Mouse (Mus musculus): Measurements from ENCODE around the gene Hacd4.
"Not testable (repeated sequence)": the region's sequence is repeated elsewhere in the genome, so short reads cannot be mapped to it uniquely, and the experiment has no call there.

Hacd4 gene

GRCm38 (mm10) chr4:88432412-88433024, 6.2 kb downstream of the Hacd4 start:
- DNase-seq (ENCODE audit: low spot score in 2 of 2), result no peak

GRCm38 (mm10) chr4:88427630-88428239, 11.0 kb downstream of the Hacd4 start:
- no peak for DNase-seq (ENCODE audit: low spot score in 2 of 2)

- no peak for DNase-seq (ENCODE audit: low spot score in 2 of 2)
Observed at GRCm38 (mm10) chr4:88424563-88424962, 14.2 kb downstream of the Hacd4 start.

- DNase-seq (ENCODE audit: low spot score in 2 of 2), result no peak
Observed at GRCm38 (mm10) chr4:88419378-88419777, 19.4 kb downstream of the Hacd4 start.

GRCm38 (mm10) chr4:88415017-88415416, 23.7 kb downstream of the Hacd4 start:
- no peak for DNase-seq (ENCODE audit: low spot score in 2 of 2)

GRCm38 (mm10) chr4:88412331-88412730, 26.4 kb downstream of the Hacd4 start:
- no peak for DNase-seq (ENCODE audit: low spot score in 2 of 2)

- no peak for DNase-seq (ENCODE audit: low spot score in 2 of 2)
Observed at GRCm38 (mm10) chr4:88409279-88409678, 29.4 kb downstream of the Hacd4 start.

GRCm38 (mm10) chr4:88406887-88407696, 31.6 kb downstream of the Hacd4 start:
- DNase-seq (ENCODE audit: low spot score in 2 of 2), result peak; percentile 19 to 29

GRCm38 (mm10) chr4:88402884-88403283, 35.8 kb downstream of the Hacd4 start:
- no peak for DNase-seq (ENCODE audit: low spot score in 2 of 2)

GRCm38 (mm10) chr4:88400992-88401313, 37.8 kb downstream of the Hacd4 start:
- no peak for DNase-seq (ENCODE audit: low spot score in 2 of 2)

- DNase-seq (ENCODE audit: low spot score in 2 of 2), result no peak
Observed at GRCm38 (mm10) chr4:88400302-88400991, 38.3 kb downstream of the Hacd4 start.

GRCm38 (mm10) chr4:88396995-88397521, 41.7 kb downstream of the Hacd4 start:
- DNase-seq (ENCODE audit: low spot score in 2 of 2), result no peak

GRCm38 (mm10) chr4:88395717-88396116, 43.0 kb downstream of the Hacd4 start:
- no peak for DNase-seq (ENCODE audit: low spot score in 2 of 2)

- not testable (repeated sequence) for DNase-seq (ENCODE audit: low spot score in 2 of 2)
Observed at GRCm38 (mm10) chr4:88390596-88390995, 48.1 kb downstream of the Hacd4 start.

GRCm38 (mm10) chr4:88390036-88390435, 48.7 kb downstream of the Hacd4 start:
- DNase-seq (ENCODE audit: low spot score in 2 of 2), result no peak

- no peak for DNase-seq (ENCODE audit: low spot score in 2 of 2)
Observed at GRCm38 (mm10) chr4:88372293-88373224, 66.2 kb downstream of the Hacd4 start.

- DNase-seq (ENCODE audit: low spot score in 2 of 2), result no peak
Observed at GRCm38 (mm10) chr4:88370819-88371218, 67.9 kb downstream of the Hacd4 start.

GRCm38 (mm10) chr4:88369951-88370350, 68.8 kb downstream of the Hacd4 start:
- no peak for DNase-seq (ENCODE audit: low spot score in 2 of 2)

- DNase-seq (ENCODE audit: low spot score in 2 of 2), result no peak
Observed at GRCm38 (mm10) chr4:88357431-88357830, 81.3 kb downstream of the Hacd4 start.

- no peak for DNase-seq (ENCODE audit: low spot score in 2 of 2)
Observed at GRCm38 (mm10) chr4:88356652-88357051, 82.1 kb downstream of the Hacd4 start.

- peak; percentile 36 to 53 for DNase-seq (ENCODE audit: low spot score in 2 of 2)
Observed at GRCm38 (mm10) chr4:88350910-88351309, 87.8 kb downstream of the Hacd4 start.

Data from frontal cortex, postnatal 14 days (tissue).